8 mouse cellular contexts compared by ENCODE assay signal in the genomic region with DNA sequence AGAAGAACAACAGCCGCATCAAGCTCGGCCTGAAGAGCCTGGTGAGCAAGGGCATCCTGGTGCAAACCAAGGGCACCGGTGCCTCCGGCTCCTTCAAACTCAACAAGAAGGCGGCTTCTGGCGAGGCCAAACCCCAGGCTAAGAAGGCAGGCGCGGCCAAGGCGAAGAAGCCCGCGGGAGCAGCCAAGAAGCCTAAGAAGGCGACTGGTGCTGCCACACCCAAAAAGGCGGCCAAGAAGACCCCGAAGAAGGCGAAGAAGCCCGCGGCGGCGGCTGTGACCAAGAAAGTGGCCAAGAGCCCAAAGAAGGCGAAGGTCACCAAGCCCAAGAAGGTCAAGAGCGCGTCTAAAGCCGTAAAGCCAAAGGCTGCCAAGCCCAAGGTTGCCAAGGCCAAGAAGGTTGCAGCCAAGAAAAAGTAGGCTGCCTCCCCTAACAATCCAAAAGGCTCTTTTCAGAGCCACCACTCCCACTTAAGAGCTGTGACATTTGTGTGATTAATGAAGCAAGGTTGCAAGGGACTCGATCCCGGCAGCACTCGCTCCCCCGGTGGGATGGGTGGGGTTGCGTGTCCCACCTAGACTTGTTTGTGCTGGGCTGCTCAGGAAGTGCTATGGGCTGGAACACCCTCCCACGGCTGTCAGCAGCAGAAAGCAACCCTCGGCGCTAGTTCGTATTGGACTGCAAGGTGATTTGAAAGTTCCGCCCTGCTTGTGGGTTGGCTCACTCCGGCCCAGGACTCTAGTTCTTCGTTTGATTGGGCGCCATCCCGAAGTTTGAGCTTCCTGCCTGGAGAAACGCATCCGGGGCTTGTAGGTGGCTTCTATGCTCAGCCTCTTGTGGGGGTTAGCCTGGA. TPM values are rescaled to one million over a fixed set of nuclear protein-coding genes. Genes with fewer than 3 reads are reported as not detected.
DNase-seq lines count a peak whose midpoint lies in the region; ATAC-seq lines count a peak whose summit lies in the region.

No protein-coding gene starts in this region.

- peak overlapping the region; percentile 66 for H3K4me3 ChIP-seq in forebrain, embryonic 10.5 days
- H3K4me3 ChIP-seq in heart, embryonic 15.5 days, result peak overlapping the region; percentile 74
- peak overlapping the region; percentile 60 for H3K4me3 ChIP-seq in liver, embryonic 12.5 days
- H3K4me3 ChIP-seq in stomach, embryonic 14.5 days (ENCODE audit: low read depth, low read length), result peak overlapping the region; percentile 63

- peak; percentile 87 for DNase-seq in c-Kit-negative CD71-positive TER-119-positive erythroid progenitor cells, embryonic 14.5 days (ENCODE audit: low read depth, low spot score)
- peak; percentile 90 for DNase-seq in forebrain, embryonic 10.5 days (ENCODE audit: extremely low spot score, low spot score)
- DNase-seq in kidney, postnatal 14 days, result peak; percentile 96
- DNase-seq in naive thymus-derived CD4-positive, alpha-beta T cell, adult 2 months (ENCODE audit: low read depth), result peak; percentile 93

- H3K9ac ChIP-seq in heart, embryonic 15.5 days, result peak overlapping the region; percentile 92
- peak overlapping the region; percentile 92 for H3K9ac ChIP-seq in liver, embryonic 12.5 days
- H3K9ac ChIP-seq in stomach, embryonic 14.5 days (replicated peaks; ENCODE audit: low read depth, low read length), result peak overlapping the region; percentile 92

- H3K4me2 ChIP-seq in heart, embryonic 15.5 days, result peak overlapping the region; percentile 97
- H3K4me2 ChIP-seq in liver, embryonic 12.5 days, result peak overlapping the region; percentile 79
- peak overlapping the region; percentile 91 for H3K4me2 ChIP-seq in stomach, embryonic 14.5 days (replicated peaks; ENCODE audit: low read depth, low read length)

- H3K27me3 ChIP-seq in forebrain, embryonic 10.5 days (ENCODE audit: poor library complexity, severe bottlenecking), result no peaks in the 10 kb centered on the region
- no peaks in the 10 kb centered on the region for H3K27me3 ChIP-seq in heart, embryonic 15.5 days
- no peaks in the 10 kb centered on the region for H3K27me3 ChIP-seq in liver, embryonic 12.5 days (replicated peaks)
- H3K27me3 ChIP-seq in stomach, embryonic 14.5 days (ENCODE audit: control insufficient read depth, insufficient read depth, low read length), result no peaks in the 10 kb centered on the region

- peak overlapping the region; percentile 96 for H3K27ac ChIP-seq in forebrain, embryonic 10.5 days
- H3K27ac ChIP-seq in heart, embryonic 15.5 days, result peak overlapping the region; percentile 99
- H3K27ac ChIP-seq in liver, embryonic 12.5 days, result peak overlapping the region; percentile 100
- peak overlapping the region; percentile 99 for H3K27ac ChIP-seq in stomach, embryonic 14.5 days (ENCODE audit: low read length)

- peak; percentile 80 for ATAC-seq in CD4-positive, CD25-positive, alpha-beta regulatory T cell, adult 4 months
- ATAC-seq in heart, embryonic 15.5 days (replicated peaks; ENCODE audit: insufficient number of reproducible peaks, insufficient read depth, low FRiP score, low read depth), result peak; percentile 88
- ATAC-seq in liver, embryonic 12.5 days, result peak; percentile 86
- peak; percentile 92 for ATAC-seq in stomach, embryonic 14.5 days (ENCODE audit: insufficient number of reproducible peaks, insufficient read depth, low FRiP score, low read depth)

- peaks cover 36% of the 10 kb centered on the region for H3K4me1 ChIP-seq in forebrain, embryonic 10.5 days
- peaks cover 21% of the 10 kb centered on the region for H3K4me1 ChIP-seq in heart, embryonic 15.5 days (replicated peaks)
- peaks cover 44% of the 10 kb centered on the region for H3K4me1 ChIP-seq in liver, embryonic 12.5 days
- H3K4me1 ChIP-seq in stomach, embryonic 14.5 days (ENCODE audit: control insufficient read depth, insufficient read depth, low read length), result peaks cover 17% of the 10 kb centered on the region; the same call in 1 of the 2 replicates

- H3K9me3 ChIP-seq in forebrain, embryonic 10.5 days, result no peaks in the 10 kb centered on the region
- H3K9me3 ChIP-seq in heart, embryonic 15.5 days (replicated peaks), result no peaks in the 10 kb centered on the region
- no peaks in the 10 kb centered on the region for H3K9me3 ChIP-seq in liver, embryonic 12.5 days (replicated peaks)
- no peaks in the 10 kb centered on the region for H3K9me3 ChIP-seq in stomach, embryonic 14.5 days (ENCODE audit: control insufficient read depth, low read depth, low read length)

- WGBS in forebrain, embryonic 10.5 days, result under 1% methylated on average over 39 of the region's 39 CpGs
- WGBS in heart, embryonic 15.5 days, result 0% methylated on average over 39 of the region's 39 CpGs
- WGBS in liver, embryonic 12.5 days (ENCODE audit: insufficient replicate concordance), result under 1% methylated on average over 39 of the region's 39 CpGs
- under 1% methylated on average over 39 of the region's 39 CpGs for WGBS in stomach, embryonic 14.5 days

- no peaks in the 10 kb centered on the region for H3K36me3 ChIP-seq in forebrain, embryonic 10.5 days (replicated peaks)
- no peaks in the 10 kb centered on the region for H3K36me3 ChIP-seq in heart, embryonic 15.5 days
- no peaks in the 10 kb centered on the region for H3K36me3 ChIP-seq in liver, embryonic 12.5 days
- H3K36me3 ChIP-seq in stomach, embryonic 14.5 days (ENCODE audit: control insufficient read depth, insufficient read depth, low read length), result no peaks in the 10 kb centered on the region

RNA-seq across cellular contexts. Expression of a gene that starts 0.7 kb away (rescaled TPM):
- polyA plus RNA-seq in CD4-positive, CD25-positive, alpha-beta regulatory T cell, adult 4 months (2017; shearing (Covaris generic)), result 10 to 100 TPM in 1 of 2 experiments, 1 to 10 TPM in 1; 8.9 to 10.5 TPM
- 9.4 and 10.7 TPM in 2 replicates for polyA plus RNA-seq in forebrain, embryonic 10.5 days (2016; fragmentation: Nextera tagmentation; extraction: Ambion mirVana)
- polyA plus RNA-seq in heart, embryonic 15.5 days (2015; fragmentation: Nextera tagmentation; extraction: Ambion mirVana), result 38.8 and 41.2 TPM in 2 replicates
- polyA plus RNA-seq in liver, embryonic 12.5 days (2016; fragmentation: Nextera tagmentation; extraction: Ambion mirVana), result 56.9 and 57.2 TPM in 2 replicates
- 38.5 and 39.4 TPM in 2 replicates for polyA plus RNA-seq in stomach, embryonic 14.5 days (2014; fragmentation: Nextera tagmentation; extraction: Ambion mirVana)

RNA-seq across cellular contexts. Expression of a gene that starts 6.1 kb away (rescaled TPM):
- 1 to 10 TPM in 1 of 2 experiments, not detected in 1; 1.3 TPM for polyA plus RNA-seq in CD4-positive, CD25-positive, alpha-beta regulatory T cell, adult 4 months (2017; shearing (Covaris generic))
- 7.7 and 9.0 TPM in 2 replicates for polyA plus RNA-seq in forebrain, embryonic 10.5 days (2016; fragmentation: Nextera tagmentation; extraction: Ambion mirVana)
- polyA plus RNA-seq in heart, embryonic 15.5 days (2015; fragmentation: Nextera tagmentation; extraction: Ambion mirVana), result 2.0 and 4.1 TPM in 2 replicates
- polyA plus RNA-seq in liver, embryonic 12.5 days (2016; fragmentation: Nextera tagmentation; extraction: Ambion mirVana), result 4.8 and 6.7 TPM in 2 replicates
- 6.1 and 8.4 TPM in 2 replicates for polyA plus RNA-seq in stomach, embryonic 14.5 days (2014; fragmentation: Nextera tagmentation; extraction: Ambion mirVana)

RNA-seq across cellular contexts. Expression of a gene that starts 7.2 kb away (rescaled TPM):
- polyA plus RNA-seq in CD4-positive, CD25-positive, alpha-beta regulatory T cell, adult 4 months (2017; shearing (Covaris generic)), result 1 to 10 TPM in 1 of 2 experiments, not detected in 1; 2.9 TPM
- polyA plus RNA-seq in forebrain, embryonic 10.5 days (2016; fragmentation: Nextera tagmentation; extraction: Ambion mirVana), result 2.3 and 2.7 TPM in 2 replicates
- polyA plus RNA-seq in heart, embryonic 15.5 days (2015; fragmentation: Nextera tagmentation; extraction: Ambion mirVana), result 1.2 and 1.9 TPM in 2 replicates
- polyA plus RNA-seq in liver, embryonic 12.5 days (2016; fragmentation: Nextera tagmentation; extraction: Ambion mirVana), result 4.6 and 5.5 TPM in 2 replicates
- 2.0 and 2.1 TPM in 2 replicates for polyA plus RNA-seq in stomach, embryonic 14.5 days (2014; fragmentation: Nextera tagmentation; extraction: Ambion mirVana)

RNA-seq across cellular contexts. Expression of a gene that starts 11.6 kb away (rescaled TPM):
- 1 to 10 TPM; 2.8 to 8.2 TPM for polyA plus RNA-seq in CD4-positive, CD25-positive, alpha-beta regulatory T cell, adult 4 months (2017; shearing (Covaris generic))
- polyA plus RNA-seq in forebrain, embryonic 10.5 days (2016; fragmentation: Nextera tagmentation; extraction: Ambion mirVana), result 49.5 and 50.4 TPM in 2 replicates
- polyA plus RNA-seq in heart, embryonic 15.5 days (2015; fragmentation: Nextera tagmentation; extraction: Ambion mirVana), result 15.3 and 20.4 TPM in 2 replicates
- 70.3 TPM in 2 replicates for polyA plus RNA-seq in liver, embryonic 12.5 days (2016; fragmentation: Nextera tagmentation; extraction: Ambion mirVana)
- 38.8 and 50.2 TPM in 2 replicates for polyA plus RNA-seq in stomach, embryonic 14.5 days (2014; fragmentation: Nextera tagmentation; extraction: Ambion mirVana)

RNA-seq across cellular contexts. Expression of a gene that starts 12.8 kb away (rescaled TPM):
- polyA plus RNA-seq in CD4-positive, CD25-positive, alpha-beta regulatory T cell, adult 4 months (2017; shearing (Covaris generic)), result not detected
- 9.1 and 9.5 TPM in 2 replicates for polyA plus RNA-seq in forebrain, embryonic 10.5 days (2016; fragmentation: Nextera tagmentation; extraction: Ambion mirVana)
- polyA plus RNA-seq in heart, embryonic 15.5 days (2015; fragmentation: Nextera tagmentation; extraction: Ambion mirVana), result 3.1 and 4.7 TPM in 2 replicates
- 15.2 and 16.6 TPM in 2 replicates for polyA plus RNA-seq in liver, embryonic 12.5 days (2016; fragmentation: Nextera tagmentation; extraction: Ambion mirVana)
- 11.1 and 11.8 TPM in 2 replicates for polyA plus RNA-seq in stomach, embryonic 14.5 days (2014; fragmentation: Nextera tagmentation; extraction: Ambion mirVana)

Comparison
In these comparisons a context has a peak if more than half of its experiments do, and no peak if none do; other contexts are left out.
1. Peak in every context shown above with its lines: DNase-seq, ATAC-seq, H3K4me3 ChIP-seq and H3K27ac ChIP-seq.